ENCODE assay signal across 14 mouse cellular contexts in genomic region chr3:109157481-109157880, GRCm38 (mm10).
"Had no signal": no experiment of that assay in that cellular context is flagged by ENCODE, and none has a peak within 500 bp of the region (broad histone marks: within the 10 kb centered on the region; RNA-seq: fewer than 3 reads in every experiment).

No protein-coding gene starts in this region.

- H3K27me3 ChIP-seq: liver, embryonic 13.5 days; lung, embryonic 15.5 days; megakaryocyte, embryonic 14.5 days; midbrain, embryonic 15.5 days; neural tube, embryonic 13.5 days had no signal

- H3K9me3 ChIP-seq: liver, embryonic 13.5 days; lung, embryonic 15.5 days; megakaryocyte, embryonic 14.5 days; midbrain, embryonic 15.5 days; neural tube, embryonic 13.5 days had no signal

- DNase-seq: kidney, postnatal 25 days; liver; liver, embryonic 13.5 days; liver, postnatal 0 days; lung, postnatal 14 days; right cerebral cortex, postnatal 14 days; thymus, postnatal 4 days had no signal

- H3K27ac ChIP-seq: liver, embryonic 13.5 days; lung, embryonic 15.5 days; macrophage; midbrain, embryonic 15.5 days; neural tube, embryonic 13.5 days; stomach, postnatal 0 days had no signal

- H3K36me3 ChIP-seq: liver, embryonic 13.5 days; midbrain, embryonic 15.5 days had no signal

- H3K4me1 ChIP-seq: liver, embryonic 13.5 days; lung, embryonic 15.5 days; midbrain, embryonic 15.5 days; neural tube, embryonic 13.5 days had no signal

- ATAC-seq: liver, postnatal 0 days; midbrain, embryonic 15.5 days had no signal

- H3K4me3 ChIP-seq: liver, embryonic 13.5 days; lung, embryonic 15.5 days; megakaryocyte, embryonic 14.5 days; midbrain, embryonic 15.5 days; neural tube, embryonic 13.5 days had no signal

- H3K4me2 ChIP-seq: liver, embryonic 13.5 days; lung, embryonic 15.5 days; midbrain, embryonic 11.5 days; midbrain, embryonic 15.5 days; neural tube, embryonic 13.5 days had no signal

- H3K9ac ChIP-seq: liver, embryonic 13.5 days; liver, postnatal 0 days; lung, embryonic 15.5 days; midbrain, embryonic 15.5 days; neural tube, embryonic 13.5 days had no signal
